Mouse (Mus musculus) erythroblast, embryonic 14.5 days (primary cell): ENCODE measurements around the gene Pnldc1.

ENCODE experiments used
- GATA1 ChIP-seq: IDR thresholded peaks from 2 replicates; pipeline ENCODE4 v1.6.1; 2012; ENCODE audit warnings: low read length, inconsistent platforms, mixed read lengths
- TAL1 ChIP-seq: IDR thresholded peaks from 3 replicates; pipeline ENCODE4 v1.6.1; 2012; ENCODE audit warnings: low read length, inconsistent platforms, mixed read lengths

GRCm38 (mm10) chr17:12938077-12938476 is 28.0 kb upstream of the Pnldc1 start:
- TF ChIP-seq TAL1 (no peak), GATA1 (no peak)
